Mouse (Mus musculus): ENCODE data around the gene Prkn.

GRCm38 (mm10) chr17:11245040-11245439 is 404.9 kb downstream of the Prkn start:
- no peak for TF ChIP-seq CTCF (IDR thresholded peaks at IDR 0.05; ENCODE audit: borderline replicate concordance, extremely low read depth, insufficient read depth, insufficient read length)
- TF ChIP-seq POLR2A (IDR thresholded peaks at IDR 0.05; ENCODE audit: borderline replicate concordance, extremely low read depth, insufficient read depth, insufficient read length, poor library complexity, severe bottlenecking) = no peak
